Mouse (Mus musculus) heart, postnatal 0 days (tissue): ENCODE results near the gene Itpk1.

Experiments
- CTCF ChIP-seq: IDR thresholded peaks from 2 replicates; pipeline ENCODE4 v1.5.1; 2016; ENCODE audit warnings: antibody characterized with exemption, control low read depth, low read depth
- EP300 ChIP-seq: IDR thresholded peaks from 2 replicates; pipeline ENCODE4 v1.6.1; 2016; ENCODE audit warnings: antibody characterized with exemption, low read depth

DNA sequence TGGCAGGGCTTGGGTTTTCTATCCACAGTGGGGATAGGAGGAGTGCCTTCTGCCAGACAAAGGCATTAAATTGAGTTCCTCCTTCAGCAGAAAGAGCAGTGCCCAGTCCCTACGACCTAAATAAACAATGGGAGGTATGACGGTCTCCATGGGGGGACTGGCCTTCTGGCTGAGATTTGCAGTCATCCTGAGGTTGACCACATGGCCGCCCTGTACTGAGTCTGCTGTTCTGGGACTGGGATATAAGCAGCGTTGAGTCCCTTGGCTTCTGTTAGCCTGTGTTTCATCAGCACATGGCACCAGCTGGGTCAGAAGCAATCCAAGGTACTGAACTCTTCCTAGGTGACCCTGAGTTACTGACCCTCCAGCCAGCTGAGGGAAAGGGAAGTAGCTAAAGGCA, 88.5 kb downstream of the Itpk1 start:
- no peak for TF ChIP-seq CTCF
- no peak for TF ChIP-seq EP300
